Mouse (Mus musculus) splenic B cell, adult 2 months (primary cell): Measurements from ENCODE around the gene Timp2.

Source experiments
- DNase-seq: peaks from one replicate; pipeline ENCODE4 v3.0.0-alpha.2; 2011; ENCODE audit warnings: low read depth, low spot score
- H3K27me3 ChIP-seq: 2 replicates; pipeline ENCODE4 v1.6.1; 2012; ENCODE audit warnings: mild to moderate bottlenecking, low read length, moderate library complexity, mixed read lengths; ENCODE audit not compliant: control insufficient read depth, poor library complexity, insufficient read depth, severe bottlenecking
- H3K36me3 ChIP-seq: 2 replicates; pipeline ENCODE4 v1.6.1; 2012; ENCODE audit warnings: mild to moderate bottlenecking, low read length, moderate library complexity, mixed read lengths; ENCODE audit not compliant: control insufficient read depth, poor library complexity, insufficient read depth, severe bottlenecking

The Timp2 gene

DNA sequence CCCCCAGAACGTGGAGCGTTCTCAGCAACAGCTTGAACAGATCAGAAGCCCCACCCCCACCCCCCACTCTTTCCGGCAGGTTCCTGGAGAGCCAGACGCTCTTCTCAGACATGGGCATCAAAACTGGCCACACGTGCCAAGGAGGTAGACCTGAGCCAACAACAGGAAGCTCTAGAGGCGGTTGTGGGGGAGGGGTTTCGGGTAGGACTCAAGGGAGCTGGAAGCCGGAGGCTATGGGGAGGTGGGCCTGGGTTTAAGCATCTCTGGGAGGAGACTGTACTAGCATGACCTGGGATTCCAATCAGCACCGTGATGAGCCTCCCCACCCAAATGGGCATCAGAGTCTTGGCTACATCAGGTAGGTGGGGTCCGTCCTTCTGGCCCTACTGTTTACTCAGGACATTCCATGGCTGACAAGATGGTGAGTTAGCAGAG is 5.4 kb upstream of the Timp2 start:
- no peak for DNase-seq
- Histone ChIP-seq H3K27me3 (no peaks in the 10 kb centered on the region), H3K36me3 (no peaks in the 10 kb centered on the region)

DNA sequence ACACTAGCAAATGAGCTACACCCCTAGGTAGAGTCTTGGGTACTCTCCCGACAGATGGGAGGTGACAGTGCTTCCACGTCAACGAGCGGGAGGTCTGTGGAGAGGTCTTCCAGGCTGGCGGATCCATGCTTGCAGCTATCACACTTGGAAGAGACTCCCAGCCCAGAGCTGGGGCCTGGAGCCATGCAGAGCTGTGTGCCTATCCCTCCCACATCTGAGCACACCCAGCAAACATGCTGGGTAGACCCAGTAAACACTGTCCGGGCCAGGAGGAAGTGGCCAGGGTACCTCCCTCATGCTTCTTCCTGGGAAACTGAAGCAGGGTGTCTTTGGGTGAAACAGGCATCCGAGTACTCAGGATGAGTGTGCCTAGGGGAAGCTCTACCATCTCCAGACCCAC is 5.0 kb upstream of the Timp2 start:
- Histone ChIP-seq H3K36me3 (no peaks in the 10 kb centered on the region), H3K27me3 (no peaks in the 10 kb centered on the region)

DNA sequence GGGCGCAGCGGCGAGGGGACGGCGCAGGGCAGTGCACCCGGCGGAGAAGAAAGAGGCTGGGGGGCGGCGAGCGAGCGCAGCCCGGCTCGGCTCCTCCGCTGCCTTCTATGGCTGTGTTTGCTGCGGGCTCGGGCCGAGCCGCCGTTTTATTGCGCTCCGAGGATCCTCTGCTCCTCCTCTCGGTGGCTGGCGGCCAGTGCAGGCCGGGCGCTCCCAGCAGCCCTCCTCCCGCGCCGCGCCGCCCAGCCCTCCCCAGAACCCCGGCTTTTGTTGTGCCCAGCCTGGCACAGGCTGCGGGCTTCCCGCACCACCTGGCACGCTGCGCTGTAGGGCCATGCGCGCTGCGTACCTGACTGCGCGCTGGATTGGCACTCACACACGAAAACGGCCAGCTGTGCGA is 335 bp downstream of the Timp2 start:
- DNase-seq, result peak; percentile 79
- no peaks in the 10 kb centered on the region for H3K27me3 ChIP-seq
- no peaks in the 10 kb centered on the region for H3K36me3 ChIP-seq

More for the DNA sequence above, 5.0 kb upstream of the Timp2 start:
- DNase-seq, result no peak

DNA sequence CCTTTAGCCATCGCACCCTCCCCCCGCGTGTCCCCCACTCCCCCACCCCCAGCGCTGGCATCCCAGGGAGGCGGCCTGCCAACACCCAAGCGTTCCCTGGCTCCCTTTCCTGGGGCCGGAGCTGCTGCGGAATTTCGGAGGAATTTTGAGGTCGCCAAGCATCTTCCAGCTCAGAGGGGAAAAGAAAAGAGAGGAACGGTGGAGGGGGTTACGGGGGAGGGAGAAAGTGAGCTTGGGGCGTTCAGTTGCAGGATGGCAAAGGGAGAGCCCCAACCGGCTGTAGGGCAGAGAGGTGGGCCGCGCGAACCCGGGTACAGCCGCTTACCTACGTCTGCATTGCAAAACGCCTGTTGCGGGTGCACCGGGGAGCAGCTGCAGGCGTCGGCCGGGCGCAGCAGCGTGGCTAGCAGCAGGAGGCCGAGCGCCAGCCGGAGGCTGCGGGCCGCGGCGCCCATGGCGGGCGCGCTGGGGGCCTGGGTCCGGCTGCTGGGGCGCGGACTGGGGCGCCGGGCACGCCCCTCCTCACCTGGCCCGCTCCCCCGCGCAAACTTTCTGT is 826 bp downstream of the Timp2 start:
- DNase-seq, result no peak
- H3K36me3 ChIP-seq, result no peaks in the 10 kb centered on the region
- H3K27me3 ChIP-seq, result no peaks in the 10 kb centered on the region

DNA sequence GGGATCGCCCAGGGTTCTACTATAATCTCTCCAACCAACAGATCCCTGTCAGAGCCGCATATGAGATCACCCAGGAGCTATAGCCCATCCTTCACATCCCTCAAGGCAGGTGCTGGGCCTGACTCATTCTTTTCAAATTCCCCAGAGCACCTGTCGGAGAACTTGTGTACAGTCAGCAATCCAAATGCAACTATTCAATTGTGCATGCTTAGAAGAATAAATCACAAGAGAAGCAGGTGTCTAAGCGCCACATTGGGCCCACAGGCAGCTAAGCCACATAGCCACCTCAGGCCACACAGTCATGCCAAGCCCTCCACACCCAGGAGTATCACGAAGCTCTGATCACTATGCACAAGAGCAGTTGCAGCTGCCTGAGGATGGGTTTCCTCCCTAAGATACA is 6.0 kb downstream of the Timp2 start:
- H3K27me3 ChIP-seq, result no peaks in the 10 kb centered on the region
- no peak for DNase-seq
- H3K36me3 ChIP-seq, result no peaks in the 10 kb centered on the region

DNA sequence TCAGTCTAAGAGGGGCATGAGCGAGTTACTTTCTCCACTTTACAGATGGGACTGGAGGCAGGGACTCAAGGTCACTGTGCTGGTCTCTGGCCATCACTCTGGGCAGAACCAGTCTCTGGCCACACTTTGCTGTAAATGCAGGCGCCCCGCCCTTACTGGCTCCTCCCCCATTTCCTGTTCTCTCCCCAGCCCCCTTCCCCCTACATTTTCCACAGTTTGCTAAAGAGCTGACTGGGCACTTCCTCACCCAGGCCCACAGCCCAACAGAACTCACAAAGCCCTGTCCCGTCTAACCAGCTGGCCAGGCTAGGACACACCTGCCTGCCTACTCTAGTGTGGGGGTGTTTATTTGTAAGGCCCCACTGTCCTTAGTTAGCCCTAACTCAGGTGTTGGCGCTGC is 6.7 kb downstream of the Timp2 start:
- no peaks in the 10 kb centered on the region for H3K36me3 ChIP-seq
- no peaks in the 10 kb centered on the region for H3K27me3 ChIP-seq
- DNase-seq, result peak; percentile 56

DNA sequence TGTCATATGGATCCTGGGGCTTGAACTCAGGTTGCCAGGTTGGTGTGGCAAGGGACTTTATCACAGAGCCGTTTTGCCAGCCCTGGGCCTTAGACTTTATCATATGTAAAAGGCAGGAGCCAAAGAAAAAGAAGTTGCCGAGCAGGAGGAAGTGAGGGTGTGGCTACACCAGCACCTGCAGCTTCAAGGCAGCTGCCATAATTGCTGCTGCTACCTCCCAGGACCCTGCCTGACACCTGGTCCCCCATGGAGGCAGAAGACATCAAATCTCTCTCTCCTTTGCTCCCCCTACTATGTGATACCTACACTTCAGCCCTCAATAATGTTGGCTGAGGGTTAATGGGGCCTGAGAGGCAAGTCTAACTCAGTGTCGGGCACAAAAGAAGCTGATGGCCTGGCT is 7.1 kb downstream of the Timp2 start:
- DNase-seq, result peak; percentile 24
- H3K27me3 ChIP-seq, result no peaks in the 10 kb centered on the region
- no peaks in the 10 kb centered on the region for H3K36me3 ChIP-seq

DNA sequence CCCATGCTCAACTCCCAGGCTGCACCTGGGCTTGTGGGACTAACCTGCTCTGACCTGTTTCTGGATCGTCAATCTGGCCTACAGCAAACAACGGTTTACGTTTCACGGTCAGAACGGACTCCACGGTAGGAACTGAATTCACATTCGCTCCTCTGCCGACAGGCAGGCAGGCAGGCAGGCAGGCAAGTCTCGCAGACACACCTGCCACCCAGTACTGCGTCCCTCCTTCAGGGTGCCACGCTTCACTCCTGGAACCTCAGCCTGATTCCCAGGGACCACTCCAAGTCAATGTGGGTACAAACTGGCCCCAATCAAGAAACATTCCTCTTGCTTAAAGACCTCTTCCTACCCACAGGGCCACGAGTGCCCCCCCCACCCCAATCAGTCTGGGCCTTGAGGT is 7.6 kb downstream of the Timp2 start:
- no peak for DNase-seq
- H3K27me3 ChIP-seq, result no peaks in the 10 kb centered on the region
- H3K36me3 ChIP-seq, result no peaks in the 10 kb centered on the region

DNA sequence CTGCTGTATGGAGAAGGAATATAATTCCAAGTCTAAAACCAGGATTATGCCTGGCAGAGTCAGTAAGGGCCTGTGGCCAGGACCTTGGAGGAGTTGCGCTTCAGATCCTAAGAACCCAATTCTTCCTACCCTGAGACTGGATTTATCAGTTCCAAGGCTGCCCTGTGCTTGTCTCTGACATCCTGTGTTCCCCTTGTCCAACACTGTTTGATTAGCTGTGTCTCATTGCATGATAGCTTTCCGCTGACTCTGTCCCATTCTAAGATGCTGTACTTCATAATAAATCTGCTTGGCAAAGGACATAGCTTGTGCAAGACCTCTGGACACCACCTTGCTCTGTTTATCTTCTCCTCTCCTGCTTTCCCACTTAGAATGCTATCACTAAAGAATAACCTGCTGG is 8.1 kb downstream of the Timp2 start:
- no peak for DNase-seq
- Histone ChIP-seq H3K36me3 (no peaks in the 10 kb centered on the region), H3K27me3 (no peaks in the 10 kb centered on the region)

DNA sequence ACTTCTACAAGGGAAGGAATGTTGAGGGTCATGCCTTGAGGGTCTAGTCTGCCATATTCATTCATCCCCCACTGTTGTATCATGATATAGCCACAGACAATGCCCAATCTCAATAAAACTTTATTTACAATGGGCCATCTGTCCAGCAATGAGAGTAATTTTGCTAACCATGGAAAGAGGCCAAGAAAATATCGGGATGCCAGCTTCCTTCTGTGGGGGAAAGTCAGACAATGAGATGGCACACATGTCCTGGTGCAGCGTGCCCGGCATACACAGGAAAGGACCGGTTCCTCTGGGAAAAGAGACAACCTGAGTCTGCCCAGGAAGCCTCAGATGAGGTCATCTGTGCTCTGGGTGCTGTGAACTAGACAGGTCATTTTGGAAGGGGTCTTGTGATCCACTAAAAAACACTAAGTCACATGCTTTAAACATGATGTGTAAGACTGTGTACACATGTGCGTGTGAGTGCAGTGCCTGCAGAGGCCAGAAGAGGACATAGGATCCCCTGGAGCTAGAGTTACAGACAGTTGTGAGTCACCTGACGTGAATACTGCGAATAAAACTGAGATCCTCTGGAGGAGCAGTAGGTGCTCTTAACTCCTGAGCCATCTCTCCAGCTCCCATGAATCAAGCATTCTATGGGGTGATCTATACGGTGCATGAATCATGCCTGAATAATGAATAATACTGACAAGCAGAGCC is 9.0 kb downstream of the Timp2 start:
- no peak for DNase-seq
- no peaks in the 10 kb centered on the region for H3K27me3 ChIP-seq
- H3K36me3 ChIP-seq, result no peaks in the 10 kb centered on the region

DNA sequence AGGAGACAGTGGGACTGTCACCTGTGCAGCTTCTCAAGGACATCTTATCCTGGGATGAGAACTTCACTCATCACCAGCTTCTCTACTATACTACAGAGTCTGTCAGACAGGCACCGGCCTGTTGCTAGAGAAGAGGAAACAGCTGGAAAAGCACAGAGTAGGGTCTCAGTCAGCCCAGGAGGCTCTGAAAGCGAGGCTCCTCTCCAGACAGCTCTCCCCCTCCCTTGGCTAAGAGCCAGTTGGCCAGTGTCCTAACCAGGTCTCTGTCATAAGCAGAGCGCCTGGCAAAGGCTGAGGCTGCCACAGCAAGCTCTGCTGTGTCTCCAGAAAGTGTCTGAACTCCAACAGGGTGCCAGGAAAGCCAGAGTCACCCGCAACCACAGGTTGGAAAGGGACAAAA is 9.8 kb downstream of the Timp2 start:
- no peaks in the 10 kb centered on the region for H3K36me3 ChIP-seq
- H3K27me3 ChIP-seq, result no peaks in the 10 kb centered on the region
- no peak for DNase-seq

DNA sequence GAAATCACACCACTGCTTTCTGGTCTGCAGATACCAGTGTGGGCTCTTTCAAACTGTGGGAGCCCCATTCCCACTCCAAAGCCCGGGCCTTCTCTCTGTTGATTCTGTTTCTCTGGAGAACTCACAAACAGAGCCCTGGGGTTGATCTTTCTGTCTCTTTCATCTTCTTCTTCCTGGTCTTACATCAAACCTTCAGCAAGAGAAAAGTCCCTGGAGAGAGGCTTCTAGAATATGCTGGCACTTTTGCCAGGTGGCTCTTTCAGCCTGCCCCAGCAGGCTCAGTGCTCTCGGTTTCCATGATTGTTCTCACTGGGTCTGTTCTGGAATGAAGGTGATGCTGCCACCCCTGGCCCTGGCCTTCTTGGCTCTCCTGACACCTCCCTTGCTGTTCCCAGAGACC is 11.9 kb downstream of the Timp2 start:
- Histone ChIP-seq H3K27me3 (no peaks in the 10 kb centered on the region), H3K36me3 (no peaks in the 10 kb centered on the region)
- no peak for DNase-seq

DNA sequence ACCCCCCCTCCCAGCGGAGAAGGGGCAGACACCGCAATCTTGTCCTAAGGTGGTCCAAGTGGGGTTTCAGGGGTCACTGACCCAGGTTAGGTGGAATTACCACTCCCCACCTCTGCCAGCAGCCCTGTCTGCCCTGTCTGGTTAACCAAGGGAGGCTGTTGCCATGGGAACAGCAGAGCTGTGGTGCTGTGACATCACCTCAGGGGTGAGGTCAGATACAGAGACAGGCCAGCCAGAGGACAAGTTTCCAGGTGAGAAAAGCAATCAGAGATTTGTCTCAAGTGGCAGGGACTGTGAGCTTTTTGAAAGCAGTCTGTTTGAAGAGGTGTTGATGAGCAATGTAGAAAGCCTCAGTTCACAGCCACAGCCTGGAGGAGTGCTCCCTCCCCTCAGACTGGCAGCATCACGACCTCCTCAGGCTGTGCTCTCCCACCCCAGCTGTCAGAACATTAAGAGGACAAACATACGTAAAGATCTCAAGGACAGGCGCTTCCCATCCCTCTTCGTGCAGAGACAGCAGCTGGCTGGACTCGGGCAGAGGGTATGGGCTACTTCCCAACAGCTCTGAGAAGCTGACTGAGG is 13.0 kb downstream of the Timp2 start, which contains the start of gene Cep295nl:
Cep295nl (minus strand) TSS at position 101 of the 582 bp plus-strand sequence.
- peak; percentile 35 for DNase-seq
- H3K36me3 ChIP-seq, result no peaks in the 10 kb centered on the region
- H3K27me3 ChIP-seq, result no peaks in the 10 kb centered on the region

DNA sequence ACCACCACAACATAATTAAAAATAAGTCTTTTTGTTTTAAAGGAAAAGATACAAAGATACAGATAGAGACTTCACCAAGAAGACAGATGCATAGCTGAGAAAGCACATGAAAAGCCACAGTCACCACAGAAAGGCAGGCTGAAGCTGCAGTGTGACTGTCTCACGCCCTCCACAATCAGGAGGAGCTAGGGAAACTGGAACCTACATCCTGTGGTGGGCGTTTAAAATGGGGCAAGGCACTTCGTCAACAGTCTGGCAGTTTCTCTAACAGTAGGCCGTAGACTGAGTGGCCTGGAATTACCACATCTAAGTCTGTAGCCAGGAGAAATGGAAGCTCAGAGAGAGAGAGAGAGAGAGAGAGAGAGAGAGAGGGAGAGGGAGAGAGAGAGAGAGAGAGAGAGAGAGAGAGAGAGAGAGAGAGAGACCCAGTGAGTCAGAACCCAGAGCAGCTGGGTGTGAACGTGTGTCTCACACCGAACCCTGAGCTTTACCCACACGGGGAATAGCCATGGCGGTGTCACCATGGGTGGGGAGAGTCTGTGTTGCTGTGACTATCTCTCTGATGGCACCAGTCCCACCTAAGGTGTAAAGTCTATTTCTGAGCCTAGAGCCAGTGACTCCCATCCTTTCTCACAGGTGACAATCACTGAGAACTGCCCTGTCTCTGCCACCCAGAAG is 17.9 kb downstream of the Timp2 start:
- Histone ChIP-seq H3K36me3 (no peaks in the 10 kb centered on the region), H3K27me3 (no peaks in the 10 kb centered on the region)
- no peak for DNase-seq

DNA sequence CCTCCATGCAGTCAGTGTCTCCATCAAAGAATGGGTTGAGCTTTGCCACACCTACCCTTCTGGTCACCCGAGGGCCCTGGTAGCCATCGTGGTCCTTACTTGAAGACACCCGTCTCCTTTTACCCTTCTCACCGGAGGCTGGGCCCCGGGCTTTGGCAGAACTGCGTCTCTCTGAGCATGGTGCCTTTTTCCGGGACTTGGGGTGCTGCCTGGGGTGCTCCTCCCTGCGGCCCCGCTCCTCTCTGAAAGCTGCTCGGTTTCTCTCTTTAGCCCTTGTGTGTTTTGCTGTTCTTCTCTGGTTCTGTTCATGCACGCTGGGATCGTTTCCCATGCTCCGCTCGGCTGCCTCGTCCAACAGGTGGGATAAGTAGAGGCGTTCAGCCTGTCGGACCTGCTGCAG is 22.1 kb downstream of the Timp2 start:
- Histone ChIP-seq H3K36me3 (no peaks in the 10 kb centered on the region), H3K27me3 (no peaks in the 10 kb centered on the region)
- no peak for DNase-seq
